Mouse (Mus musculus) frontal cortex, postnatal 14 days (tissue): ENCODE measurements around the gene Nub1.
A peak's percentile ranks its signal among the peaks of the same experiment; 100 is the strongest.
"Not testable (repeated sequence)": the region's sequence is repeated elsewhere in the genome, so short reads cannot be mapped to it uniquely, and the experiment has no call there.

Source experiments
- DNase-seq, 2 experiments: peaks; one replicate each; pipeline ENCODE4 v3.0.0; 2022; ENCODE audit warnings: low spot score in 2 of 2

Gene Nub1

DNA sequence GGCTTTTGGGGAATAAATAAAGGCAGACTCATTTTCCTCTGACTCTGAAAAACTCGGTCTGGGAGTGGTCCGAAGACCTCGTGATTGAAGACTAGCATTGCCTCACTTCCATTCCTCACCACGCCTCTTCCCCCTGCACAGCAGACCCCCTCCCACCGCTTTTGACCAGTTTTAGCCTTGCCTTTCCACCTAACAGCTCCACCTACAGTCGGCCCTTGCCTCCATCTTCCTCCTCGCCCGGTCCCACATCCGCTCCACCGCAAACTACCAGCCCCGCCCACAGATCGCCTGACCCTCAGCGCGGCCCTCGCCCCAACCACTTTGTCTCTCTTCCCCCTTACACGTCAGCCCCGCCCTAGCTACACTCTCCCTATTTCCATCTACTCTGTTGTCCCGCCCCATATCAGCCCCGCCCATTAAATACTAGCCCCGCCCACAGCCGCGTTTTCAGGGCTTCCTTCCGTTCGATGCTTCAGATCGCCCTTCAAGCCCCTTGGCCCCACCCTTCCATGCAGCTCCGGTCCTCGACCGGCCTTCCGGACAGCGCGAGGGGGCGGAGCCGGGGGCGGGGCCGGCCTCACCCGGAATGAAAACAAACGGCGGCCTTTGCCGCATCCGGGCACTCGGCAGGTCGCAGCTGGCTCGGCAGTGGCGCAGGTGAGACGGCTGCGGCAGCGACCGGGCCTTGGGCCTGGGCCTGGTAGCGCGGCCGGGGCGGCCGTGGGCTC is at the start of gene Nub1:
TSS of gene Nub1 (plus strand) at position 167 of the 728 bp plus-strand sequence.
- DNase-seq: peak; percentile 94 to 95

DNA sequence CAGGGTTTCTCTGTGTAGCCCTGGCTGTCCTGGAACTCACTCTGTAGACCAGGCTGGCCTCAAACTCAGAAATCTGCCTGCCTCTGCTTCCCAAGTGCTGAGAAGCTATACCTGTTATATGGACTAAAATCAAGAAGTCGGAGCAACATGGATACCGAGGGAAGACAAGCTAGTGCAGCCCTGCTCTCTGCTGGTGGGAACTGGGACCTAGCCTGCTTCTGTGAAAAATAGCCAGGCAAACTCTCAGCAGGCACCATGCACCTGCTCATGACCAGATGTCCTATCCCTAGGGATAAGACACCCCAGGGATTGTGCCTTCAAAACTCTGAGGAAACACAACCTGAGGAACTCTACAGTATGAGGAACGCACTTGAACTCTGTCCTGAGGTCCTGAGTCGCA is 48.3 kb upstream of the Nub1 start:
- no peak for DNase-seq

DNA sequence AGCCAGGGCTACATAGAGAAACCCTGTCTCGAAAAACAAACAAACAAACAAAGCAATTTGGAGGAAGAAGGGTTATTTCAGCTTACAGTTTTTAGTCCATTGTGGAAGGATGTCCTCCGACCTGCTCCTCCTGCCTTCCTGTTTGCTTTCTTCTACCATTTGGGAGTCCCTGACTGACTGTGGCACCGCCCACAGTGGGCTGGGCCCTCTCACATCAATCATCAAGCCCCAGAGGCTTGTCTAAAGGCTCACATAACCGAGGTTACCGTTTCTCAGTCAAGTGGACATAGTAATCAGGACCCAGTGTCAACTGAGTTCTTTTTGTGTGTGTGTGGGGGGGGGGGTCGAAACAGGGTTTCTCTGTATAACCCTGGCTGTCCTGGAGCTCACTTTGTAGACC is 47.2 kb upstream of the Nub1 start:
- no peak for DNase-seq

DNA sequence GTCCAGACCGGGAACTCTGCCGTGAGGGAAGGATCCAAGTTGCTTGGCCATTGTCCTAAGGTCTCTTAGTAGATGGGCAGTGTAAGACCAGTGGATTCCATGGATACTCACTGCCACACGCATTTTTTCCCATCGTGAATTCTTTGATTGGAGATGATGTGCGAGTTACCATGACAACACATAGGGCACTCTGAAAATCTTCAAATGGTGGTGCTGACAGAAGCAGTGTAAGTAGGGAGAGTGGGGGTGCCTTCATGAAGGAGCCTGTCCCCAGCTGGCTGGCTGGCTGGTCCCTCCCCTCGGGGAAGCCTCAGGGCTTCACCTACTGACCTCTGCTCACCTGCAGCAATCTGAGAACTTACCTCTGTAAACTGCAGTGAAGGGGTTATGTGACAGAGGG is 46.3 kb upstream of the Nub1 start:
- no peak for DNase-seq

DNA sequence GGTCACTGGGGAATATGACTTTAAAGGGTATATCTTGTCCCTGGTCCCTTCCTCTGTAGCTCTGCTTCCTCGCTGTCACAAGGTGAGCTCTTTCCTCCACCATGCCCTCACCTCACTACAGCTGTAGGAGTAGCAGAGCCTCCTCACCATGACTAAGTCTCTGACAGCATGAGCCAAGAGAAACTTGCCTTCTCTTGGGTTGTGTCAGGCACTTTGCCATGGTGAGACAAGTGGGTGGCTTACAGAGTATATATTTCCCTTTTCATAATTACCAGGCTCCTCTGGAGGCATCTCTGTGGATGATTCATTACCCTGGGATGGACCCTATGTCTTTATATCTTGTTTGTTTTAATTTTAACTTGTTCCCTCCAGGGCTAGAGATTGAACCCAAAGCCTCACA is 39.9 kb upstream of the Nub1 start:
- DNase-seq: no peak

DNA sequence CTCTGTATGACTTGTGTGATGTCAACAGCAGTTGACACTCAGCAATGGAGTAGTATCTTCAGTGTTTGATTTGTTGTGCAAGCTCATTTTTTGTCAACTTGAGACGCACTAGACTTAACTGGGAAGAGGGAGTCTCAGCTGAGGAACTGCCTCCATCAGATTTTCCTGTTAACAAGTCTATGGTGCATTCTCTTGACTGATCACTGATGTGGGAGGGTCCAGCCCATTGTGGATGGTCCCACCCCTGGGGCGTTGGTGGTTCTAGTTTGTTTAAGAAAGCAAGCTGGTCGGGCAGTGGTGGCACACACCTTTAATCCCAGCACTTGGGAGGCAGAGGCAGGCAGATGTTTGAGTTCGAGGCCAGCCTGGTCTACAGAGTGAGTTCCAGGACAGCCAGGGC is 36.1 kb upstream of the Nub1 start:
- no peak for DNase-seq

DNA sequence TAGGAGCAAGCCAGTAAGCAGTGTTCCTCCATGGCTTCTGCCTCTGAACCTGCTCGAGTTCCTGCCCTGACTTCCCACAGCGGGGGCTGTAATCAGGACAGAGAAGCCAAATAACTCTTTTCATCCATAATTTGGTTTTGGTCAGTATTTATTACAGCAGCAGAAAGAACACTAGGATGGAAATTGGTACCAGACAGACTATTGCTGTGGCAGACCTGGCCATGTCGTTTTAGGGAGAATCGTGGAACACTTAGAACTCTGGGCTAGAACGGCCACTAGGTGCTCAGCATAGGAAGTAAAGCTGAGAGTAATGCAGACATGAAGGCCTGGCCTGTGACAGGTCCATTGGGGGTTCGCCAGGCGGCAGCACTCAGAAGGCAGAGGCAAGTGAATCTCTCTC is 35.6 kb upstream of the Nub1 start:
- DNase-seq: no peak

DNA sequence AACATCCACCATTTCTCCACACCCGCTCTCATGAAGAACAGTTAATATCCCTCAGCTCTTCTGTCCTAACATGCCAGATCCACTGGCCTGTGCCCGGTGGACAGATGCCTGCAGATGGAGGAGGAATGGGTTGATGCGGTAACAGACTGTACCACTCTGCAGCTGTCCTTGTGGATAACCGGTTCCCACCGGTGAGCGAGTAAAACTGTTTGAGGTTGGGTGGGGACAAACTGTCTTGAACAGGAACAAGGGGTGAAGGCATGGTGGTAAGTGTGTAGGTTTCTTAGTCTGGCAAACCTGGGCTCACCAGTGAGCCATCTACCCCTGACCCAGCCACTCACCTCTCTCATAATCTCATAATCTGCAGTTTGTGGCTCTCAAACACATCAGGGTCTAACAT is 34.0 kb upstream of the Nub1 start:
- no peak for DNase-seq

DNA sequence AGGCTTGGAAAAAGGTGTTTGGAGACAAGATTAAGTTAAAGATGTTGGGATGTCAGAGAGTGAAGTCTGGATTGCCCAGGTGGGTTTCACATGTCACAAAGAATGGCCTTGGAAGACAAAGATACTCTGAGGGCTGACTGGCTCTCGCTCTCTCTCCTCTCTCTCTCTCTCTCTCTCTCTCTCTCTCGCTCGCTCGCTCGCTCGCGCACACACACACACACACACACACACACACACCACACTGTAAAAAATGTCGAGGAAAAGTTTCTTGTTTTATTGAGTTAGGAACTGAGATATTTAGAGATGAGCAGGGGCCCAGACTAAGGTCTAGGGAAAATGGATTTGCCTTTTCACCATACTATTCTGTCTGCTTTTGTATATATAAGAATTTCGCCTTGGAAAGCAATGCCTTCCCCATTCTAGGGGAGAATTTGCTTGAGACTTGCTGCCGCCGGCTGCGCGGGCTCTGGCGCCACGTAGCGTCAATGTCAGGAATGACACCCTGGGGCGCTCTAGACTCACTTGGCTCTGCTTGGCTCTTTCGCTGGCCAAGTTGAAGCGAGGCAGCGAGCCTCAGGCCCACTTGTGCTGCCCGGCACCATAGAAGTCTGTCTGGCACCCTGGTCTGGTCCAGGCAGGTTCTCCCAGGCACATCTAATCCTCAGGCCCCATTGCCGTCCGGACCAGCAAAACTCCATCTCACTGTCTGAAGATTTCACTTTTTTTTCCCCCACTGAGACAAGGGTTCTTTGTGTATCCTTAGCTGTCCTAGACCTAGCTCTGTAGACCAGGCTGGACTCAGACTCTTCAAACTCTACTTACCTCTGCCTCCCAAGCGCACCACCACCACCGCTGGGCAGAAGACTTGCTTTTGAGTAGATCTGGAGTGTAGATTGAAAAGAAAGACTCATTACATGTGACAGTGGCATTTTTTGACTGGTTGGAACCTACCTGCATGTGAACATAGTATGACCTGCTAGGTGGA is 33.3 kb upstream of the Nub1 start:
- DNase-seq: peak; percentile 70 to 87

DNA sequence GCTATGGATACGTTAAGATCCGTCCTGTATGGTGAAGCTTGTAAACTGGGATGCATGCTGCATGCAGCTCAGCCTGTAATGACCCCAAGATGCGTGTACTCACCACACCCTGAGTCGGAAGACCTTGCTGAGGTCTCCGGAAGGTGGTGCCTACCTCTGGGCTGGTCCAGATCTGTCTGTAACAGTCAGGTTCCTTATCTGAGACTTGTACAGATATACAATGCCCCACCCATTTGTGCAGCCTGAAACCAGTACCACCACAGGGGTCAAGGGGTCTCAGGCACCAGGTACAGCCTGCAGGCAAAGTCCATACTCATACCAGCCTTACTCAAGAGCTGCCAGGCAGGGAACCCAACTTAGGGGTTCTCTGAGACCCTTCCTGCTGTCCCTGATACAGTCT is 32.6 kb upstream of the Nub1 start:
- no peak for DNase-seq

DNA sequence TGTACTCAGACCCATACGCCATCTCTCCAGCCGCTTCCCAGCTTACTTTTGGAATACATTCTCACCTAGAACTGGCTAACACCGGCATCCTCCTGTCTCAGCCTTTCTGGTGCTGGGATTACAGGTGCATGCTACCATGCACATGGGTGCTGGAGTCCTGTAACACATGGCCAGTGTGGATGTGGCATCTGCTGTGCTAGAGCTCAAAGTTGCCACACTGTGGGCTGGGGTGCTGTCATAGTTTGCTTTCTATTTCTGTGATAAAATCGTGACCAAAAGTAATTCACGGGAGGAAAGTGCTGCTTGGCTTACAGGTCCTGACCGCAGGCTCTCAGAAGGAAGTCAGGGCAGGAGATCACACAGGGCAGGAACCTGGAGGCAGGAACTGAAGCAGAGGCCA is 30.8 kb upstream of the Nub1 start:
- DNase-seq: no peak

DNA sequence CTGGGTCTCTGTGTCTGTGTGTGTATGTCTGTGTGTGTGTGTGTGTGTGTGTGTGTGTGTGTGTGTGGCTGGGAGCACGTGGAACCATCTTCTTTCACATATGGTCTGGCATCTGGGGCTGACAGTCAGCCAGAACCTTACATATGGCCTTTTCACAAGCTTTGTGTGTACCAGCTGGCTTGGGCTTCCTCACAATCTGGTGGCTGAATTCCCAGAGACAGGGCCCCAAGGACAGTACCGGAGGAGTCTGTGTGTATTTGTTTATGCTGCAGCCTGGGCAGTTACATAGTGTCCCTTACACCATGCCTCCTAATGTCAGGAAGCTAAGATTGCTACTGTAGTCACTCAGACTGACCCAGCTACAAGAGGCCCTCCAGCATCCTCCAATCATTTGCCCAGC is 28.2 kb upstream of the Nub1 start:
- peak in 1 of 2 experiments; percentile 20 for DNase-seq

DNA sequence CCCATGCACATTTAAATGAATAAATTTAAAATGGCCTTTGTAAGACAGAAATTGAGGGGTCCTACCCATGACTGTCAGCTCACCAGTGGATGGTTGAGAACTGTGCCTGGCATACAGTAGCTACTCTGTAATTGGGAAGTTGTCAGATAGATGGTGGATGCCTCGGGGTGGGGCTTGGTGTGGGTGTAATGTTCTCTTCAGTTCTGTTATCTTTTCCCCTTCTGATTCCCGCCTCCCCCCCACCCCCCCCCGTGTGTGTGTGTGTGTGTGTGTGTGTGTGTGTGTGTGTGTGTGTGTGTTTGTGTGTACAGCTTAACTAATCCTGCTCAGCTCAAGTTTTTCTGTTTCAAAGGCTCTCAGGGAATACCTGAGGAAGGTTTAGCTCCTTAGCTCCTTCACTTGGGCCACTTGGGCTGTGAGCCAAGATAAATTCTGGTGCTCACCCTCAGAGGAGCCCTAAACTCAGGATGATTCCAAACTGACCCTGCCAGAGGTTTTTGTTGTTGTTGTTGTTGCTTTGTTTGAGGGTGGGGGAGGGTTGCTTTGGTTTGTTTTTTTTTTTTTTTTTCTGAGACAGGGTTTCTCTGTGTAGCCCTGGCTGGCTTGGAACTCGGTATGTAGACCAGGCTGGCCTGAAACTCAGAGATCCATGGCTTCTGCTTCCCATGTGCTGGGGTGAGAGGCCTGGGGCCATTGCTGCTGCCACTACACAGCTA is 25.5 kb upstream of the Nub1 start:
- no peak for DNase-seq

DNA sequence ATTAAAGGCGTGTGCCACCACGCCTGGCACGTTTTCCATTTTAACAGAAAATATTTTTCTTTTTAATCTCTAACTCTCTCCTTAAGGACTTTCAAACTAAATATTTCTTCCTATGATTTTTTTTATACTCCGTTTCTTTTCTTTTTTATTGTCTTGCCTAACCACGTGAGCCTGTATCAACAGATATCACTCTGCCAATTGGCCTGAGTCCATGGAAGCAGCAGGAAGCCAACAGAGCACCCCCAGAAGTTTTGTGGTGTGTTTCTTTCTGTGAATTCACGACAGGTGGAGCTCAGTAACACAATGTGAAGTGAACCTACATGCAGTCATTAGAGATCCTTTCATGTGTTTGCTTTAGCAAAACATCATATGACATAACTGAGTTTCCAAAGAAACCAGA is 23.9 kb upstream of the Nub1 start:
- DNase-seq: no peak

DNA sequence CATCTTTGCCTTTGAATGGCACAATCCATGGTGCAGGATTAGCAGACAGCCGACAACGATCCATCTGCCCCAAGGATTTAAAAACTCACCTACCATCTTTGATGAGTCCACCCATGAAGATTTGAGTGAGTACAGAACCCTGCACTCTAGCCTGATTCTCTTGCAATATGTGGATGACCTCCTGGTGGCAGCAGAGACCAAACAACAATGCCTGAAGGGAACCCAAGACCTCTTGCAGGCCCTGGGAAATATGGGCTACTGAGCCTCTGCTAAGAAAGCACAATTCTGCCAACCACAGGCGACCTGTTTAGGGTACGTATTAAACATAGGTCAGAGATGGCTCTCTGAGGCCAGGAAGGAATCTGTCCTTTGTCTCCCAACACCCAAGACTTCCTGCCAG is 11.1 kb upstream of the Nub1 start:
- peak; percentile 48 to 79 for DNase-seq

DNA sequence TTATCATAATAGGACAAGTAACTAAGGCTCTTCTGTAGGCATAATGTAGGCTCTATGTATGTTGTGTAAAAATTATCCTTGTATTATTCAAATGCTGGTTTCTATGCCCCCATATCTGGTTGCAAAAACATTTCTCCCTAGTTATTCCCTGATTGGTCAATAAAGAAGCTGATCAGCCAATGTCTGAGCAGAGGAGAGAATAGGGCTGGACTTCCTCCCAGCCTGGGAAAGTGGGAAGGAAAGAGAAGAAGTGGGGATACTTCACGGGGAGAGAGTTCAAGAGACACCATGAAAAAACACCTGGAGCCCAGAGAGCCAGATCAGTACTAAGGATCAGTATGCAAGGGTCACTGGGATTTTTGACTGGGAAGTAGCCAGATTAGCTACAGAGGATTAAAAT is 3.9 kb upstream of the Nub1 start:
- no peak for DNase-seq

DNA sequence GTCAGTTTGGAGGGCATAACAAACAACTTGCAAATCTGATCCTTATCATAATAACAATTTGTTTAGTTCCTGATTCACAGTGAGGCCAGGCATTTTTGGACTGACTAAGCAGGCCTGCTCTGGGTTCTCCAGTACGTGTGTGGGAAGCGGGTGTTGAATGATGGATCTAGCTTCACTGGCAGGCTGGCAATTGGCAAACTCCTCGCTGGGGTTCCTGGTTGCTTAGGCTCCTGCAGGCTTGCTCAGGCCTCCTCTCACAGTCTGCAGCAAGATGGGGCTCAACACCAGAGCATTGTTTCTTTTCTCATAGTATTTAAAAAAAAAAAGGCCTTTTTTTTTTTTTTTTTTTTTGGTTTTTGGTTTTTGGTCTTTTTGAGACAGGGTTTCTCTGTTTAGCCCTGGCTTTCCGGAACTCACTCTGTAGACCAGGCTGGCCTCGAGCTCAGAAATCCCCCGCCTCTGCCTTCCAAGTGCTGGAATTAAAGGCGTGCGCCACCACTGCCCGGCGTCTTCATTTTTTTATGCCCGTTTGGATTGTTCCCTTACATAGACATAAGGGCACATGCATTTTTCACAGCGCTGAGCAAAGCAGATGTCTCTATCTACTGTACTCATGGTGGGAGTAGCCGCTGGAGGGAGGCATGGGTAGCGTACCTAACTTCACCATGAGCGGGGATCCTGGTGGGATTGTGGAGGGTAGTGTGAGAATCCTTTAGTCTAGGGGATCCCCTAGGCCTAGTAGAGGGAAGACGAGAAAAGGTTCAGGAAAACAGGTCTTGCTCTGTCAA is 560 bp upstream of the Nub1 start:
- DNase-seq: peak; percentile 27 to 41

DNA sequence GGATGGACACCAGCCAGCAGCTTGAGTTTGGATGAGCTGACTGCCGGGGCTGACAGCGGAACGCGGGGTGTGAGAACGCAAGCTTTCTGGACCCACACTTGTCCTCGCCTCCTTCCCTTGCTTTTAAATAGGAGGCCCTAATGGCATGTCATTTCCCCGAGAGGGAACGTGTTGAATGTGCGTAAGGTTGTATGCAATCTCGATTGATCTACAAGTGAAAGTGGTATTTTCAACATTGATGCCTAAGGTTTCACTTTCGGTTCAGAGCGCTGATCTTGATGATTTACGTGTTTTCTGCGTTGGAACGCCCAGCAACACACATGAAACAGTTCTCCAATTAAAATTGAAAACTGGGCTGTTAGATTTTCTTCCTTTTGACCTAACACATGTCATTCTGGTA is 844 bp downstream of the Nub1 start:
- no peak for DNase-seq

DNA sequence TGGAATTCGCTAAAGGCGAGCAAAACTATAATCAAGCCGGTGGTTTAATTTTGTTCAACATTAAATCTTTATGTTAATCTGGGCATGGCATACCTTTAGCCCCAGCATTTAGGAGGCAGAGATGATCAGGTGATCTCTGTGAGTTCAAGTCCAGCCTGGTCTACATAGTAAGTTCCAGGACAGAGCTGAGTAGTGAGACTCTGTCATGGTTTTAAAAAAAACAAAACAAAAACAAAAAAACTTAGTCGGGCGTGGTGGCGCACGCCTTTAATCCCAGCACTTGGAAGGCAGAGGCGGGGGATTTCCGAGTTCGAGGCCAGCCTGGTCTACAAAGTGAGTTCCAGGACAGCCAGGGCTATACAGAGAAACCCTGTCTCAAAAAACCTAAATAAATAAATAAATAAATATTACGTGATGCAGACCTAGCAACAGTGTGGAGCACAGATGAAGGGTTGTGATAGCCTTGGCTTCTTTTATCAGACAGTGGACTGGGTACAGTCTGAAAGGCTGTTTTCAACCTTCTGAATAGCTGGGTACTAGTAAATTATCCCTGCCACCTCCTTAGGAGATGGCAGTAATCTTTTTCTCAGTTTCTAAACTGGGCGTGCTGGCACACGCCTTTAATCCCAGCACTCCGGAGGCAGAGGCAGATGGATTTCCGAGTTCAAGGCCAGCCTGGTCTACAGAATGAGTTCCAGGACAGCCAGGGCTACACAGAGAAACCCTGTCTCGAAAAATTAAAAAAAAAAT is 1.5 kb downstream of the Nub1 start:
- DNase-seq: not testable (repeated sequence)

DNA sequence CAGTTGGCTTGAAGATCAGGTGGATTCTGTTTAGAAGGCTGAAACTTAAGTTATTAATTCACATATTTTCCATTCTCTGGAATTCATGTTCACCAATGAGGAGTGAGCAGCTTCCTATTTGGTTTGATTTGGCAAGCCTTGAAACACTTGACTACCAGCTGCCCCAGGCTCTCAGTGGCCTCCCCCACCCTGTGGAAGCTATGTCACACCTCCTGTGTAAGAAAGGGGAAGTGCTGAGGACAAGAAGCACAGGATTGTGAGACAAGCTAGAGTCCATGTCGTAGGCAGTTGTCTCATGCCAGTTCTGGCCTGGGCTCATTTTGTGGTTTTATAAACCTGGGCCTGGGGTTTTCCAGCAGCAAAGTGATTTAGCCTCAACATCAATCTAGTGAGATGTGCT is 2.4 kb downstream of the Nub1 start:
- DNase-seq: no peak

DNA sequence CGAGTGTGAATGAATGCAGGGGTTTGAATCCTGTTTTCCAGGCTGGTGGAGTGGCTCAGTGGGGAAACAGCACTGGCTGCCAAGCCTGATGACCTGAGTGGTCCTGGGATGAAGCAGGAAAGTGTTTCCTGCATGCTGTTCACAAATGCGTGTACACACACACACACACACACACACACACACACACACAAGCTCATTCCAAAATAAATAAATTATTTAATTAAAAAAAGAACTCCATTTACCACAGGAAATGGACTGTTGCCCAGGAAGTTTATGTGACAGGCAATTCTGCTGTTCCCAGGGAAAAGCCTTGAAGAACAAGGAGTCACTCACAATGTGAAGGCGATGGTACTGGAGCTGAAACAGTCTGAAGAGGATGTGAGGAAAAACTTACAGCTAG is 11.4 kb downstream of the Nub1 start:
- DNase-seq: no peak
